Mouse (Mus musculus): ENCODE measurements around the gene Zfp507.

DNA sequence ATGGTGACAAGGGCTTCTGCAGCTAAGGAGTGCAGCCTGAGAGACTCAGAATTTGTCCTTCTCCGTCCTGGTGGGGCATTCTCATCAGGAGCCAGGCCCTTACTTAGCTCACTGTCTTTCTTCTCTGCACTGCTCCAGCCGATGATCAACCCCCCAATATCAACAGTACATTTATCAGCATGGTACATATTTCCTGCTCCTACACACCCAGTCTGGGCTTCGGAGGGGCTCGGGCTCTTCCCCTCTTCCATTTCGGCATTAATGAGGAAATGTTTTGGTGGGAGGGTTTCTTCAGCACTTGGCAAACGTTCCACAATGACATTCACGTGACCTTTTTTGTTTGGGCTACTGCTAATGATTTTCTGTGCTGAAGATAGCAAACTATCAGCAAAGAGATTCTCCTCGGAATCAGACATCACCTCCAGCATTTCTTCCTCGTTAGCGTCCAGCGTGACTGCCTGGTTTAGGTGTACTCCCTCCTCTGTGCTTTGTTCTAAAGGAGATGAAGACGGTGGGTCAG, 8.6 kb downstream of the Zfp507 start:
- TF ChIP-seq CTCF (IDR thresholded peaks at IDR 0.05; ENCODE audit: borderline replicate concordance, insufficient read depth, low read depth, low read length), result no peak
- no peak for TF ChIP-seq POLR2A (IDR thresholded peaks at IDR 0.05; ENCODE audit: borderline replicate concordance, insufficient read depth, low read length)
